Mouse (Mus musculus) liver, adult 2 months (tissue): ENCODE data around the gene Trpv5. TPM values are rescaled to one million over a fixed set of nuclear protein-coding genes. Genes with fewer than 3 reads are reported as not detected.

Experiments used
- DNase-seq: peaks from one replicate; pipeline ENCODE4 v3.0.0-alpha.2; 2011; ENCODE audit warnings: low read depth, low spot score; ENCODE audit errors: extremely low read depth
- H3K27ac ChIP-seq: fragments of 200-500 bp; replicated peaks from 2 replicates; pipeline ENCODE4 v1.5.1; 2012; ENCODE audit warnings: low read depth, mild to moderate bottlenecking, control low read depth, inconsistent platforms, low read length; ENCODE audit not compliant: insufficient read depth
- H3K27me3 ChIP-seq: fragments of 200-500 bp; 2 replicates; pipeline ENCODE4 v1.6.1; 2012; ENCODE audit warnings: mild to moderate bottlenecking, moderate library complexity, low read length, inconsistent platforms; ENCODE audit not compliant: control insufficient read depth, insufficient read depth
- H3K36me3 ChIP-seq: fragments of 200-500 bp; 2 replicates; pipeline ENCODE4 v1.6.1; 2012; ENCODE audit warnings: low read length, inconsistent platforms; ENCODE audit not compliant: control insufficient read depth, insufficient read depth
- H3K4me1 ChIP-seq: fragments of 200-500 bp; 2 replicates; pipeline ENCODE4 v1.6.1; 2011; ENCODE audit warnings: low read length; ENCODE audit not compliant: control insufficient read depth, insufficient read depth
- H3K4me3 ChIP-seq: fragments of 200-500 bp; 2 replicates; pipeline ENCODE4 v1.5.1; 2011; ENCODE audit warnings: low read depth, mild to moderate bottlenecking, control low read depth, low read length, moderate library complexity; ENCODE audit not compliant: insufficient read depth
- H3K79me2 ChIP-seq: fragments of 200-500 bp; 2 replicates; pipeline ENCODE4 v1.6.1; 2012; ENCODE audit warnings: inconsistent platforms, mild to moderate bottlenecking, low read length, moderate library complexity; ENCODE audit not compliant: control insufficient read depth, insufficient read depth
- H3K9ac ChIP-seq: fragments of 200-500 bp; 2 replicates; pipeline ENCODE4 v1.6.1; 2012; ENCODE audit warnings: low read depth, mild to moderate bottlenecking, control low read depth, inconsistent platforms, low read length
- CTCF ChIP-seq: fragments of 200-500 bp; IDR thresholded peaks from 2 replicates; pipeline ENCODE4 v1.5.1; 2011; ENCODE audit warnings: low read depth, low read length, control low read depth
- POLR2A ChIP-seq: fragments of 200-500 bp; IDR thresholded peaks from 2 replicates; pipeline ENCODE4 v1.6.1; 2011; ENCODE audit warnings: low read length, control low read depth; ENCODE audit not compliant: insufficient read depth; ENCODE audit errors: extremely low read depth
- WGBS: fragments of 180-500 bp; shearing (Covaris S2); methylation state at CpG from one replicate; pipeline ENCODE4 v1.1.7; 2018; 5-methylcytosine and 5-hydroxymethylcytosine counted together
- polyA plus RNA-seq: library from polyadenylated mRNA; depleted of rRNA; stranded (reverse); fragments of >200 nt; gene quantifications from 2 replicates; pipeline ENCODE4 v1.2.3, GENCODE M21; 2012
- total RNA-seq: library from RNA; depleted of rRNA; stranded (reverse); fragments of >200 nt; gene quantifications from 2 replicates; pipeline ENCODE4 v1.2.3, GENCODE M21; 2014

Gene Trpv5
- total and polyA plus RNA-seq, 2 experiments = not detected

GRCm38 (mm10) chr6:41702928-41703327 is 22.4 kb upstream of the Trpv5 start:
- H3K79me2 ChIP-seq = no peaks in the 10 kb centered on the region
- H3K27ac ChIP-seq = no peak overlapping the region
- no peak for TF ChIP-seq POLR2A
- no peak for TF ChIP-seq CTCF
- H3K27me3 ChIP-seq = no peaks in the 10 kb centered on the region
- 62% methylated on average over 2 of the region's 2 CpGs for WGBS
- H3K4me1 ChIP-seq = no peaks in the 10 kb centered on the region
- no peak for DNase-seq
- no peak overlapping the region for H3K4me3 ChIP-seq
- no peak overlapping the region for H3K9ac ChIP-seq
- no peaks in the 10 kb centered on the region for H3K36me3 ChIP-seq

- H3K4me1 ChIP-seq = no peaks in the 10 kb centered on the region
- no peaks in the 10 kb centered on the region for H3K79me2 ChIP-seq
- no peak overlapping the region for H3K9ac ChIP-seq
- H3K36me3 ChIP-seq = no peaks in the 10 kb centered on the region
- TF ChIP-seq CTCF = no peak
- no peak for TF ChIP-seq POLR2A
- H3K4me3 ChIP-seq = no peak overlapping the region
- H3K27me3 ChIP-seq = no peaks in the 10 kb centered on the region
- DNase-seq = no peak
- no peak overlapping the region for H3K27ac ChIP-seq
- 44% methylated on average over 1 of the region's 1 CpGs for WGBS
Observed at GRCm38 (mm10) chr6:41701245-41701644, 20.7 kb upstream of the Trpv5 start.

- Histone ChIP-seq H3K4me3 (no peak overlapping the region), H3K27ac (no peak overlapping the region), H3K9ac (no peak overlapping the region), H3K79me2 (no peaks in the 10 kb centered on the region), H3K4me1 (no peaks in the 10 kb centered on the region), H3K36me3 (no peaks in the 10 kb centered on the region), H3K27me3 (no peaks in the 10 kb centered on the region)
- DNase-seq = no peak
- 93% methylated on average over 1 of the region's 1 CpGs for WGBS
- TF ChIP-seq POLR2A (no peak), CTCF (no peak)
Observed at GRCm38 (mm10) chr6:41694407-41694806, 13.8 kb upstream of the Trpv5 start.

GRCm38 (mm10) chr6:41692200-41692599 is 11.6 kb upstream of the Trpv5 start:
- H3K4me1 ChIP-seq = no peaks in the 10 kb centered on the region
- no peaks in the 10 kb centered on the region for H3K79me2 ChIP-seq
- TF ChIP-seq POLR2A (no peak), CTCF (no peak)
- no peak for DNase-seq
- no peaks in the 10 kb centered on the region for H3K36me3 ChIP-seq
- no peaks in the 10 kb centered on the region for H3K27me3 ChIP-seq
- H3K27ac ChIP-seq = no peak overlapping the region
- H3K9ac ChIP-seq = no peak overlapping the region
- no peak overlapping the region for H3K4me3 ChIP-seq

- H3K27ac ChIP-seq = no peak overlapping the region
- no peak for DNase-seq
Observed at GRCm38 (mm10) chr6:41685596-41685995, 5.0 kb upstream of the Trpv5 start.

GRCm38 (mm10) chr6:41684911-41685310 is 4.3 kb upstream of the Trpv5 start:
- Histone ChIP-seq H3K36me3 (no peaks in the 10 kb centered on the region), H3K79me2 (no peaks in the 10 kb centered on the region), H3K27me3 (no peaks in the 10 kb centered on the region), H3K27ac (no peak overlapping the region), H3K9ac (no peak overlapping the region), H3K4me3 (no peak overlapping the region), H3K4me1 (no peaks in the 10 kb centered on the region)
- TF ChIP-seq POLR2A (no peak), CTCF (no peak)
- DNase-seq = no peak
- WGBS = 66% methylated on average over 5 of the region's 5 CpGs

More at GRCm38 (mm10) chr6:41685596-41685995, 5.0 kb upstream of the Trpv5 start:
- Histone ChIP-seq H3K36me3 (no peaks in the 10 kb centered on the region), H3K4me3 (no peak overlapping the region), H3K4me1 (no peaks in the 10 kb centered on the region), H3K9ac (no peak overlapping the region), H3K79me2 (no peaks in the 10 kb centered on the region), H3K27me3 (no peaks in the 10 kb centered on the region)
- TF ChIP-seq POLR2A (no peak), CTCF (no peak)
- 81% methylated on average over 3 of the region's 3 CpGs for WGBS

GRCm38 (mm10) chr6:41684131-41684530 is 3.6 kb upstream of the Trpv5 start, which contains the start of gene Llcfc1:
Llcfc1 (plus strand) TSS chr6:41684431.
- WGBS = 87% methylated on average over 2 of the region's 2 CpGs
- H3K36me3 ChIP-seq = no peaks in the 10 kb centered on the region
- no peaks in the 10 kb centered on the region for H3K79me2 ChIP-seq
- no peak for TF ChIP-seq CTCF
- no peak for TF ChIP-seq POLR2A
- no peaks in the 10 kb centered on the region for H3K4me1 ChIP-seq
- no peak within 1 kb of the TSS for H3K27ac ChIP-seq
- no peaks in the 10 kb centered on the region for H3K27me3 ChIP-seq
- H3K9ac ChIP-seq = no peak within 1 kb of the TSS
- no peak within 1 kb of the TSS for H3K4me3 ChIP-seq
- DNase-seq = no peak
